Mouse (Mus musculus): Measurements from ENCODE around the gene Tmem109.

Gene Tmem109

DNA sequence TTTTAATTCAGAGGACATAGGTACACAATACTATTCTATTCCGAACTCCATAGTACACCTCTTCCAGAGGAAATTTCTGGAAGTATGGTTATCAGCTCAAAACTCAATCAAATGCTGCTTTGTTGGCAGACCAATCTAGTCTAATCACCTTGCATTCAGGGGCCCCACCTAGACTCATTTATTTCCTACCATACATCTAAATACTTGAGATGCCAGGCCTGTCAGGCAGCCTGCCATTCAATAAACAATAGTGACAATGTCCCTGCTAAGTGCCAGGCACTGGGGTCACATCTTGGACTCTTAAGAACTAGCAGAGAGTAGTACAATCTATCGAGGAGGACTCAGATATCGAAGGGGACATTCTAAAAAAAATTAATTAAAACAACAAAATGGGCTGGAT, 10.4 kb upstream of the Tmem109 start:
- no peak for DNase-seq (ENCODE audit: low read depth)

DNA sequence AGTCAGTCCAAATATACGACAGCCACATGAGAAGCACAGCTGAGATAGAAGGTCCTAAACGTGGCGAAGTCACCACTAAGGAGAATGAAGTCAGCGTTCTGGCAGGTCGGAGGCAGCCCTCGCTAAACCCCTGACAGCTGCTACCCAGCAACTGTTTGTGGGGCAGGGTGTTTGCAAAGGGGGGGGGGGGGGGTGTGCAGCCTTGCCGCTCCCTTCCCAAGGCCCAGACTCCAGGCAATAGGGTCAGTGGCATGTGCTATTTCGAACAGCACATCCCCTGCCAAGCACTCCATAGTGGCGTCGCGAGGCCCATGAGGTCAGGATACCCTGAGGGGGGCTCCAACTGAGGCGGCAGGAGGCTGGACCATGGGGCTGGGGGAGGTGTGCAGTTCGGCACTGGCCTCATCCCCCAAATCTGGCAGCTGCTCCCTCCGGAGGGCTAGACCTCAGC, 801 bp downstream of the Tmem109 start:
- DNase-seq (ENCODE audit: low read depth), result no peak

- DNase-seq (ENCODE audit: low read depth), result peak; percentile 53
Measured at GRCm38 (mm10) chr19:10880085-10880974, 1.5 kb downstream of the Tmem109 start.

DNA sequence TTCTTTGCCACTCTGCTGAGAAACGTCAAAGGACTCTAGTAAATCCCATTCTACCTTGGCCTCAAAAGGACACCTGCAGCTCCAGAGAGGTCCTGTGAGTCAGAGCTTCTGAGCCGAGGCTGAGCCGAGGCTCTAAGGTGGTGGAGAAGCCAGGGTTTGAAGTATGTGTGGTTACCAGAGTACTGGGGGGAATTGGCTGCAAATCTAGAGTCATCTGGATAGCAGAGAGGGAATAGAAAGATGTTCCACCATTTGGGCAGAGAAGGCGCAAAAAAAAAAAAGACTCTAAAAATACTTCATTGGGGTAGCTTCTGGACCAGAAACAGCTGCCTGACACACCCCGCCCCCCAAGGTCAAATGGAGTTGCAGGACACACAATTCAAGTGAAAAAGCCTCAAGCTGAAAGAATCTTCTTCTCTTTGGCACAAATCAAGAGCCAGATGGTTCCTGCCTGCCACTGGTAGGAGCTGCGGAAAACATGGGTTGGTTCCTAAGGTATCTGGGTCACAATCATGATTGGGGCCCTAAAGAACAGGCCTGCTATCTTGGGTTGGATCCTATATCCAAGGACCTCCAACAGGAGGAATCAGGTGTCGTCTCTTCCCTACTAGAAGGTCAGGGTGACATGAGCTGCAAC, 3.5 kb downstream of the Tmem109 start:
- no peak for DNase-seq (ENCODE audit: low read depth)

DNA sequence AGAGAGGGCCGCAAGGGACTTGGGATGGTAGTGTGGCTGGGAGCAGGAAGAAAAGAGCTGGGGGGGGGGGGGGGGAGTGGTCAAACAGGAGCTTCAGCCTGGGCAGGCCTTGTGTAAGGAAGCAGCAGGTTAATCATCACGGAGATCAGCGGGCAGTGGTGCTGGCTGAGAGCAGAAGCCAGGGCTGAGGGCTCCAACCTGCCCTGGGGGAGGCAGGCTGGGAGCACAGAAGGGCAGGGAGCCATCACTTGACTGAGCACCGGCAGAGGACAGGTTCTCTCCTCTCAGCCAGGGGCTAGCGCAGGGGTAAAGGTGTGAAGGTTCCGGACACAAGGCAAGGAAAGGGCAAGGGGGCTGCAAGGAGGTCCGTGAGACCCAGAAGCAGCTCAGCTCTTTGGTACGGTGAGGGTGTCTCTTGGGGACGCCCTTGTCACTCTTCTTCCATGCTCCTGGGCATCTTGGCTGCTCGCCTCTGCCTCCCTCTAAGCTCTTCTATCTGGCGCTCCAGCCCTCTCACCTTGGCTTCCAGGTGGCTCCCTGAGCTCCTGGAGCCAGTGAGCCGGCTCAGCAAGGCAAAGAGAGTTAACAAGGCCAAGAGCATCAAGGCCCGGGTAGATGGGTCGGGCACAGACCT, 10.4 kb downstream of the Tmem109 start:
- DNase-seq (ENCODE audit: low read depth), result no peak

GRCm38 (mm10) chr19:10870676-10871075, 11.1 kb downstream of the Tmem109 start:
- DNase-seq (ENCODE audit: low read depth), result no peak

DNA sequence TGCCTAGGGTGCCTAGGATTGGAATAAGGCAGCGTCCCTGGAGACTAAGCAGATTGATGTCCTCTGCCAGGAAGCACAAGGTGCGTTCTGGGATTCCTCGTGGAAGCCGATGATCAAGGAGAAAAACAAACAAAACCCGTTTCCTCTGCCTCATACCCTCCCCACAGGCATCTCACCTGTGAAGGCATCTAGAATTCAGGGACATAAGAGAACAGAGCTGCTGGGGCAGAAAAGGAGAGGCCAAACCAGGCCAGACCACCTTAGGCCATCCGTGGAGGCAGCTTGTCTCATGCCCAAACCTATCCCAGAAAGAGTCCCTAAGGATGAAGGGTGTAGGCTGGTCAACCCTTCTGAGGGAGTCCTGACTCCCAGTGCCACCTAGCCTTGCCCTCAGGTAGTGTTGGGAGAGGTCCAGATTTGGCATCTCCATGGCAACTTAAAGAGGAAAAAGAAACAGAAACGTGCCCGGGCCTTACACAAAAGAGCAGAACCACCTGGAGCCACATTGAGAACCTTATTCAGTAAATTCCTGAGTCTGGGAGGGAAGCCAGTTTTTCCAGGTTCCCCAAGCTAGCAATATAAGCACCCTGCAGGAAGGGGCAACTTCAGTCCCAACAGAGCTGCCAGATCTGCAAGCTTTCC, 11.8 kb downstream of the Tmem109 start, which contains the start of gene Tmem132a:
Gene Tmem132a, minus strand, starts transcription at position 55 of the 642 bp plus-strand sequence.
- DNase-seq (ENCODE audit: low read depth), result no peak

DNA sequence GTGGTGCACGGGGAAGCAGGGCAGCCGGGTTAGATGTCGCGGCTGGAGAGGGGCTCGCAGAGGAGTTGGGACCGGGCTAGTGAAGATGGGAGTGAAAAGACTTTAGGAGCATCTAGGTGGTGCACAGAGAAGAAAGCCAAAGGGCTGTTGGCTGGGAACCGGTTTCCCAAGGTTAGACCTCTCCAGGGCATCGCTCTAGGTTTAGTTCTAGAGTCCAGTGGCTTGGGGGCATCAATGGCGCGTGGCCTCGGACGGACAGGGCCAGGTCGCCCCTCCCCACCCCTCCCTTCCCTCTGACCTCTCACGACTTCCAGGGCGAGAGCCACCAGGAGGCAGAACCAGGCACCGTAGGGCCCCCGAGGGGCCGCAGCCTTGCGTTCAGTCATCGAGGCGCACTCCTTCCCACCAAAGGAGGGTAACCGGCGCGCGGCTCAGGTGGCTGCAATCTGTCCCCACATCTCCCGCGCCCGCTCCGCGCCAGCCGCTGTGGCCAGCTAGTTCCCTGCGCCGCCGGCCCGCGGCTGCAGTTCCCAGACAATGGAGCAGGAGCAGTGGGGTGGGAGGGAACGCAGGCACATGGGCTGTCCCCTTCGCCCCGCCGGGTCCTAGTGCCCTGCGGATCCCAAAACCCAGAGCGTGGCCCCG, 12.4 kb downstream of the Tmem109 start:
- no peak for DNase-seq (ENCODE audit: low read depth)

DNA sequence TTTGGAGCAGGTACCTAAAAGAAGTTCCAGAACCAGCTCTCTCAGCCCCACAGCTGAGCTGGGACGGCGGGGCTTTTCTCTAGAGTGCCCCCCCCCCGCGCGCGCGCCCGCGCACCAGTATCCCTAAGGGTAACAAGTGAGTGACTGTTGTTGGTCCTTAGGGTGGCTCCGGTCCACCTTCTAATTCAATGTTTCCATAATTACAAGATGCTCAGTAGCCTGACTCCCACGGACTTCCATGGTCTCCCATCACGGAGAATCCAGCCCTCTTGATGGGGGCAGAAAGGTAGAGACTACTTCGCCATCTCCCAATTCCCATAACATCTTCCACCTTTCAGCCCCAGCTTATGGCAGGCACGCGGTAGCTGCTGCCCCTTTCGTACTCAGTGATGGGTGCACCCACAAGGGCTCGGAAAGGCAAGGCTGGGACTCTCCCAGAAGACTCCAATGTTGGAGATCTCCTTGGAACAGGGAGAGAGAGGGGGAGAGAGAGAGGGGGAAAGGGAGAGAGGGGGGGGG, 13.1 kb downstream of the Tmem109 start:
- DNase-seq (ENCODE audit: low read depth), result no peak

DNA sequence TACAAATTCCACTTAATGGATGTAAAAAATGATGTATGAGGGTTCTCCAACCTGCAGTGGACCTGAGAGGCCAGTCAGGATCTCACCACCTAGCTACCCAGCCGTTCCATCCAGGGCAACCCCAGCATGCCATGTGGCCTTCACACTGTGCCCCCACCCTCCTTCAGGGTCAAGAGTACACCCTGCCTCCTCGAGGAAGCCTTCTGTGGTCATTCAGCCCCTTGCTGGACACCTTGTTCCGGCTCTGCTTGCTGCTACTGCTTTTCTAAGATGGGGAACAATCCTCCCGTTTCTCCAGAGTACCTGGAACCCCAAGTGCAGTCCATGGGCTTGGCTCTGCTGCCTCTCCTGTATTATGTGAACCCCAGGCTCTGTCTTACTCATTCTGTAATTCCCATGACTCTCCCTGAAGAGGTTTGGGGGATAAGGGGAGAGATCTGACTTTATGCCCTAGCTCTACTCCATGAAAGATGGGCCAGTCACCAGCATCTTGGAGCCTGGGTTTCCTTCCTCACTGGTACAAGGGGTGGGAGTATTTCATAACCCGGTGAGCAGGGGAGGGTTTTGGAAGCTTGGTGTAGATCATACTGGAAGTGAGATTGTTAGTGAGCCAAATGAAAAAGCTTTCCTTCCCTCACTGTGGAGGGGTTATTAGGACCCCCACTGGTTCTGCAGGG, 13.7 kb downstream of the Tmem109 start:
- no peak for DNase-seq (ENCODE audit: low read depth)

DNA sequence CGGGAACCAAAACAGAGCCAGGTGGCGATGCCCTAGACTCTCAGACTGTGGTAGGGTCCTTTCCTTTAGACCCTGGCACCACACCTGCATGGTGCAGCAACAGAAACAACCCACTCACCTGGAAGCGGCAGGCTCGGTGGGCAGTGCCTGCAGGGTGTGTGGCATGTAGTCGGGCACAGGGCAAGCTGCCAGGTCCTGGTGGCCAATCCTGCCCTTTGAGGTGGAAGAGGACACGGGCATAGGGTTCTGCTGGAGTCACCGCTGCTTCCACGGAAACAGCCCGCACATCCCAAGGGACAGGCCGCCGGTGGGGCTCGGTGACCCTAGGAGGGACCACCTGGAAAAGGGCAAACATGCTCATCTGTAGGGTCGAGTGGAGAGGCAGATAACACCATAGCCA, 15.4 kb downstream of the Tmem109 start:
- DNase-seq (ENCODE audit: low read depth), result no peak

- no peak for DNase-seq (ENCODE audit: low read depth)
Measured at GRCm38 (mm10) chr19:10860072-10860497, 21.7 kb downstream of the Tmem109 start.

GRCm38 (mm10) chr19:10856520-10856919, 25.3 kb downstream of the Tmem109 start:
- no peak for DNase-seq (ENCODE audit: low read depth)

- no peak for DNase-seq (ENCODE audit: low read depth)
Measured at GRCm38 (mm10) chr19:10855422-10855821, 26.4 kb downstream of the Tmem109 start.

- no peak for DNase-seq (ENCODE audit: low read depth)
Measured at GRCm38 (mm10) chr19:10847311-10848087, 34.3 kb downstream of the Tmem109 start.

DNA sequence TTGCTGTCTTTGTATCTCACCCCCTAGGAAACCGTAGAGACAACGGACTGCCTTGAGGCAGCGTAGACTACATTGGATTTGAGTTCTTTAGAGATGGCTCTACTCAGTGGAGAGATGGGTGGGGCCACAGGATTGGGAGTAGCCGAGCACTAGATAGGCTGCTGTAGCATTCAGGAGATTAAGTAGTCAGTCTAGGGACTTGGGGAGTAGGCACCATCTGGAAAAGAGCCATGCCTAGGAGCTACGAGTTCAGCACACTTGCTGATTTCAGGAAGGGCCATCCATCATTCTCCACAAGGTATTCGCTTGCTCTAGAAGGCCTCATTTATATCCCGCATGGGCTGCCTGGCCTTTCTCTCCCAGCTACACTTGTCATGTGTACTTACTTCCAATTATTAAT, 35.7 kb downstream of the Tmem109 start:
- DNase-seq (ENCODE audit: low read depth), result no peak

DNA sequence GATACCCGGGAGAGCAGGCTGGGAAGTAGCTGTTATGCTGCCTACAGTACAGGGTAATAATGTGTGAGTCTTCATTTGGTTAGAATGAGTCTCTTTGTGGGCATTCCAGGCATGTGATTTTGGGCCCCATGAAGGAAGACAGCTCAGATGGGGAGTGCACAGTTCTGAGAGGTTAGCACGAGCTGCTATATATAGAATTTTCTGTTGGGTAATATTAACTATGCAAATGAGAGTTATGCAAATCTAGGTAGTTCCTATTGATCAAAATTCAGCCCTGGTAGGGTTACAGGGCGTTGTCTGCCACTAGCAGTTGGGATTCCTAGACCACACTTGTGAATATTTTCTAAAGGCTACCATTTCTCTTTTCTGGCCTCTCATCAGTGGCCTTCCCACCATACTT, 36.3 kb downstream of the Tmem109 start:
- DNase-seq (ENCODE audit: low read depth), result no peak

- no peak for DNase-seq (ENCODE audit: low read depth)
Measured at GRCm38 (mm10) chr19:10844206-10844605, 37.6 kb downstream of the Tmem109 start.

DNA sequence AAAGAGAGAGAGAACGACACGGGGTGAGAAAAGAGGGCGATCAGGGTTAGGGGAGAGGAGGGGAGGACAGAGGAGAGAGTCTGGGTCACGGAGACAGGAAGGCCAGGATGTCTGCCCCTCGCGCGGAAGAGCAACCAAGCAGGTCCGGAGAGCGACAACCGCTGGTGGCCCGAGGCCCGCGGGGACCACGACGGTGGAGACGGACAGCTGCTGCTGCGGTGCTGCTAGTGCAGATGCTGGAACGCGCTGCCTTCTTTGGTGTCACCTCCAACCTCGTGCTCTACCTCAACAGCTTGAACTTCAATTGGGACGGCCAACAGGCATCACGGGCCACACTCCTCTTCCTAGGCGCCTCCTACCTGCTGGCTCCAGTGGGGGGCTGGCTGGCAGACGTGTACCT, 38.9 kb downstream of the Tmem109 start:
- no peak for DNase-seq (ENCODE audit: low read depth)

All from c-Kit-positive CD71-negative TER-119-negative erythroid progenitor cells, embryonic 14.5 days (primary cell).